Mouse (Mus musculus) hindbrain, embryonic 14.5 days (tissue): Measurements from ENCODE around the gene Scap. TPM values are rescaled to one million over a fixed set of nuclear protein-coding genes. Genes with fewer than 3 reads are reported as not detected.

ENCODE experiments used
- ATAC-seq: fragments of 200-750 bp; cut with Nextera tagmentation; 2 replicates; pipeline ENCODE4 v1.8.0; 2017; ENCODE audit warnings: moderate number of reproducible peaks, mild to moderate bottlenecking, moderate TSS enrichment, moderate library complexity; ENCODE audit not compliant: low FRiP score
- DNase-seq: peaks from one replicate; pipeline ENCODE4 v3.0.0-alpha.2; 2015; ENCODE audit warnings: low spot score
- H3K27ac ChIP-seq: fragments of 300-500 bp; sonication (generic); 2 replicates; pipeline ENCODE4 v1.5.1; 2014; ENCODE audit warnings: mild to moderate bottlenecking, moderate library complexity
- H3K27me3 ChIP-seq: fragments of 300-500 bp; sonication (generic); 2 replicates; pipeline ENCODE4 v1.6.1; 2014; ENCODE audit warnings: mild to moderate bottlenecking, low read length, mixed read lengths; ENCODE audit not compliant: control insufficient read depth, insufficient read depth
- H3K36me3 ChIP-seq: fragments of 300-500 bp; sonication (generic); replicated peaks from 2 replicates; pipeline ENCODE4 v1.6.1; 2014; ENCODE audit not compliant: control insufficient read depth, insufficient read depth
- H3K4me1 ChIP-seq: fragments of 300-500 bp; sonication (generic); replicated peaks from 2 replicates; pipeline ENCODE4 v1.6.1; 2014; ENCODE audit warnings: antibody characterized with exemption, low read length, mixed read lengths; ENCODE audit not compliant: control insufficient read depth, insufficient read depth
- H3K4me2 ChIP-seq: fragments of 300-500 bp; sonication (generic); replicated peaks from 2 replicates; pipeline ENCODE4 v1.6.1; 2014; ENCODE audit warnings: mild to moderate bottlenecking, moderate library complexity
- H3K4me3 ChIP-seq: fragments of 300-500 bp; sonication (generic); replicated peaks from 2 replicates; pipeline ENCODE4 v1.5.1; 2014; ENCODE audit warnings: mild to moderate bottlenecking, low read length
- H3K9ac ChIP-seq: fragments of 300-500 bp; sonication (generic); 2 replicates; pipeline ENCODE4 v1.6.1; 2014
- H3K9me3 ChIP-seq: fragments of 300-500 bp; sonication (generic); 2 replicates; pipeline ENCODE4 v1.6.1; 2016; ENCODE audit warnings: low read length; ENCODE audit not compliant: control insufficient read depth
- WGBS: fragments of 180-500 bp; shearing (Covaris S2); extraction: QIAGEN DNeasy Blood & Tissue Kit; methylation state at CpG from one replicate; pipeline ENCODE4 v1.1.7; 2014; 5-methylcytosine and 5-hydroxymethylcytosine counted together
- polyA plus RNA-seq: library from polyadenylated mRNA; unstranded; fragments of >200 nt; fragmentation: Nextera tagmentation; extraction: Ambion mirVana; gene quantifications from 2 replicates; pipeline ENCODE4 v1.2.1, GENCODE M21; 2014

Gene Scap
- polyA plus RNA-seq, 1 experiment from 2014 or later = 53.5 TPM

DNA sequence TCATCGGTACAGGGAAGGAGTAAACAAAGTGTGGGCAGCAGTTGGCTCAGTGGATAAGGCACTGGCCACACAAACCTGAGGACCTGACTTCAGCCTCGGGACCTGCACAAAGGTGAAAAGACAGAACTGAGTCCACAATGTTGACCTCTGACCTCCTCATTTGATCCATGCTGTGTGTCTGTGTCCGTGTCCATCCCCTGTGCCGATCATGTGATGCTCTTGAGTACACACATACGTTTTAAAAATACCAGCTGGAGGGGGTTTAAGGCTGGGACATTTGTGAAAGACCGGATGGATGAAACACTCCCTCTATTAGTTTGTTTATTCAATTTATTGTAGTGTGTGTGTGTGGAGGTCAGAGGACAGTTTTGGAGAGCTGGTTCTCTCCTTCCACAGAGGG is 10.7 kb downstream of the Scap start:
- no peak overlapping the region for H3K9ac ChIP-seq
- WGBS = 68% methylated on average over 6 of the region's 6 CpGs

DNA sequence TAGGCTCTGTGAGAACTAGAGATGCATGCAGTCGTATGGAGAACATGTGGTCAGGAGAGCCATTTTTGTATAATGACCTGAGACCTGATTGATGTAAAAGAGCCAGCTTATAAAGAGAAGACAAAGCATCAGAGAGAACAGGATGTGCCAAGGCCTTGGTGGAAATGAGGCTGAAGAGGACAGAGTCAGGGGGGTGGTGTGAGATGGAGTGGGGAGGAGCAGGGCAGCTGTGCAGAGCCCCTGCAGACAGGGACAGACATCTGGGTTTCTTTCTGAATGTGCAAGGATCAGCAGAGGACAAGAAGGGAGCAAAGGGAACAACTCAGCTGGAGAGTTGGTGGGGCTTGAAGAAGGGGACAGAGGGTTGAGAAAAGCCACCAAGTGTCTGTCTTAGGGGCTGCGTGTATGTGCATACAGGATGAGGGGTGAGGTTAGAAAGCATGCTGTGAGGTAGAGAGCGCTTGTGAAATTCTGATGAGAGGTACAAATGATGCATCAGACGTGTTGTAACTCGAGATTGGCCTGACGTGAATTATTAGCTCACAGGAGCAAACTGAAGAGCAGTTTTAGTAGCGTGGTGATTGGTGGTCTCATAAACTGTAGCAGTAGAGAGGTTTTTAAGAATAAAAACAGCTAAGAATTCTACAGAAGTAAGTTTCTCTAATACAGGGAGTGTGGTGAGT is 12.1 kb downstream of the Scap start:
- no peaks in the 10 kb centered on the region for H3K27me3 ChIP-seq
- no peaks in the 10 kb centered on the region for H3K4me1 ChIP-seq
- H3K36me3 ChIP-seq = no peaks in the 10 kb centered on the region
- no peak for DNase-seq
- H3K9me3 ChIP-seq = no peaks in the 10 kb centered on the region
- 80% methylated on average over 7 of the region's 7 CpGs for WGBS
- no peak overlapping the region for H3K4me2 ChIP-seq
- ATAC-seq = no peak
- no peak overlapping the region for H3K4me3 ChIP-seq
- H3K9ac ChIP-seq = no peak overlapping the region
- H3K27ac ChIP-seq = no peak overlapping the region

More for the DNA sequence above, 10.7 kb downstream of the Scap start:
- Histone ChIP-seq H3K4me3 (no peak overlapping the region), H3K27me3 (no peaks in the 10 kb centered on the region), H3K9me3 (no peaks in the 10 kb centered on the region), H3K4me1 (no peaks in the 10 kb centered on the region), H3K27ac (no peak overlapping the region), H3K36me3 (no peaks in the 10 kb centered on the region), H3K4me2 (no peak overlapping the region)
- DNase-seq (no peak), ATAC-seq (no peak)

- DNase-seq = no peak
- no peak overlapping the region for H3K9ac ChIP-seq
- H3K27ac ChIP-seq = no peak overlapping the region
- H3K9me3 ChIP-seq = no peaks in the 10 kb centered on the region
- 75% methylated on average over 4 of the region's 4 CpGs for whole genome bisulfite sequencing
- no peak overlapping the region for H3K4me3 ChIP-seq
- no peaks in the 10 kb centered on the region for H3K4me1 ChIP-seq
- peaks cover 11% of the 10 kb centered on the region; the same call in 1 of the 2 replicates for H3K36me3 ChIP-seq
- no peaks in the 10 kb centered on the region for H3K27me3 ChIP-seq
- no peak overlapping the region for H3K4me2 ChIP-seq
- ATAC-seq = no peak
Observed at GRCm38 (mm10) chr9:110348899-110349298, 15.8 kb downstream of the Scap start.

DNA sequence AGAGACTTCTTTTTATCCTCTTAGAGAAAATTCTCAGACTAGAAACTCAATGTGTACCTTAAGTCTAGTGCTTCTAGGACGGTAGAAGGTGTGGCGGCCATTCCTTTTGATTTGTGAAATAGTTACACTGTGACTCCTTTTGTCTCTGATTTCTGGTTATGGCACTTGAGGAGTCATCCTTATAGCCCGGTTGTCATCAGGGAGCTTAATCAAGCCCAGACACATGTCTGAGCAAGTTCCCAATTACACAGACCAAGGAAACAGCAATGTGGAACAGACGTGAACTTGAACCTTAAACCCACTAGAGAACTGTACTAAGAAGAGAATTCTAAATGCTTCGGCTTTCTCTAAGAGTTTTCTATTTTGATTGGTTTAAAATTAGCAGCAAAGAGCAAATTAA is 17.1 kb downstream of the Scap start:
- Histone ChIP-seq H3K9me3 (no peaks in the 10 kb centered on the region), H3K27me3 (no peaks in the 10 kb centered on the region), H3K27ac (no peak overlapping the region), H3K9ac (no peak overlapping the region), H3K4me3 (no peak overlapping the region), H3K36me3 (peaks cover 22% of the 10 kb centered on the region; the same call in 1 of the 2 replicates), H3K4me1 (no peaks in the 10 kb centered on the region), H3K4me2 (no peak overlapping the region)
- ATAC-seq (no peak), DNase-seq (no peak)
- WGBS = 92% methylated on average over 5 of the region's 5 CpGs

DNA sequence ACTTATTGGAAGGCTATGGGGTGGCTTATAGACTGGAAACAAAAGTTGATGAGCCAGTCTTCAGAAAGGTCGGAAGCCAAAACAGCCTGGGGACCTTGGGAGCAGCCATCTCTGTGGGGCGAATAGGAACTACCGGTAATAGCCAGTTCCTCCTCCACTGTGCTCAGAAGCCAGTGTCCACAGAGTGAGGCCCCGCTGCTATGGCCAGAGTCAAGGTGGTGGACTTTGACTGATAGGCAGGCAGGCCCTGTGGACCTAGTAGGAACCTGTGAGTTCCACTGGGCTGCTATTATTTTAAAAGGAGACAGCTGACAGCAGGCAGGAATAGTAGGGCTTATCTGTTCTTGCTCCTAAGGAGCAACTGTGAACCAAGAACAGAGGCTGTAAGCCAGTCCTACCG is 17.5 kb downstream of the Scap start:
- no peak overlapping the region for H3K4me2 ChIP-seq
- H3K4me1 ChIP-seq = no peaks in the 10 kb centered on the region
- no peak overlapping the region for H3K9ac ChIP-seq
- H3K36me3 ChIP-seq = peaks cover 26% of the 10 kb centered on the region
- DNase-seq (no peak), ATAC-seq (no peak)
- 90% methylated on average over 5 of the region's 5 CpGs for WGBS
- H3K27ac ChIP-seq = no peak overlapping the region
- no peaks in the 10 kb centered on the region for H3K9me3 ChIP-seq
- H3K4me3 ChIP-seq = no peak overlapping the region
- H3K27me3 ChIP-seq = no peaks in the 10 kb centered on the region

DNA sequence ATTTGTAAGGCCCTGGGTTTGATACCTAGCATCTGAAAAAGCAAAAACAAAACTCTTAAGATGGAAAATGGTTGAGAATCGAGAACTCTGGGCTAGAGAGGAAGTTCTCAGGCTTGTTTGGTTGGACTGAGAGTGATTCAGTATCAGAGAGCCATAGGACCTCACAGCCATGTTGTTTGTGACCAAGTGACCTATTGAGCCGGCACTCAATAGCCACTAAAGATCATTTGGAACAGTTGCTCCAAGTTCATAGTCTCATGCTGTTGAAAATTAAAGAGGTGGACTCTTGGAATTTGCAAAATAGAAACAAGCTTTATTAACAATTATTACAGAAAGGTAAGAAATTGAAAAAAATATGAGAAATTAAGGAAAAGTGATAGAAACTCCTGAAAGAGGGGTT is 18.3 kb downstream of the Scap start:
- peaks cover 32% of the 10 kb centered on the region for H3K36me3 ChIP-seq
- no peak overlapping the region for H3K4me2 ChIP-seq
- no peak overlapping the region for H3K27ac ChIP-seq
- 94% methylated on average over 2 of the region's 2 CpGs for WGBS
- H3K4me1 ChIP-seq = no peaks in the 10 kb centered on the region
- ATAC-seq = no peak
- no peak overlapping the region for H3K4me3 ChIP-seq
- H3K27me3 ChIP-seq = no peaks in the 10 kb centered on the region
- H3K9ac ChIP-seq = no peak overlapping the region
- DNase-seq = no peak
- no peaks in the 10 kb centered on the region for H3K9me3 ChIP-seq

- no peaks in the 10 kb centered on the region for H3K27me3 ChIP-seq
- no peak for ATAC-seq
- no peak overlapping the region for H3K27ac ChIP-seq
- H3K4me2 ChIP-seq = no peak overlapping the region
- peaks cover 36% of the 10 kb centered on the region for H3K36me3 ChIP-seq
- no peak overlapping the region for H3K9ac ChIP-seq
- H3K9me3 ChIP-seq = no peaks in the 10 kb centered on the region
- no peaks in the 10 kb centered on the region for H3K4me1 ChIP-seq
- no peak for DNase-seq
- WGBS = 91% methylated on average over 8 of the region's 8 CpGs
- no peak overlapping the region for H3K4me3 ChIP-seq
Observed at GRCm38 (mm10) chr9:110351932-110352632, 19.0 kb downstream of the Scap start.

- no peak overlapping the region for H3K9ac ChIP-seq
- H3K4me1 ChIP-seq = no peaks in the 10 kb centered on the region
- peaks cover 53% of the 10 kb centered on the region for H3K36me3 ChIP-seq
- H3K4me2 ChIP-seq = no peak overlapping the region
- ATAC-seq (no peak), DNase-seq (no peak)
- H3K9me3 ChIP-seq = no peaks in the 10 kb centered on the region
- H3K4me3 ChIP-seq = no peak overlapping the region
- 90% methylated on average over 2 of the region's 2 CpGs for WGBS
- H3K27me3 ChIP-seq = no peaks in the 10 kb centered on the region
- no peak overlapping the region for H3K27ac ChIP-seq
Observed at GRCm38 (mm10) chr9:110358341-110358740, 25.3 kb downstream of the Scap start.

- Histone ChIP-seq H3K9ac (no peak overlapping the region), H3K27ac (no peak overlapping the region), H3K27me3 (no peaks in the 10 kb centered on the region), H3K9me3 (no peaks in the 10 kb centered on the region), H3K4me2 (no peak overlapping the region), H3K4me3 (no peak overlapping the region), H3K4me1 (no peaks in the 10 kb centered on the region), H3K36me3 (peaks cover 48% of the 10 kb centered on the region)
- no peak for ATAC-seq
- 76% methylated on average over 12 of the region's 12 CpGs for WGBS
- no peak for DNase-seq
Observed at GRCm38 (mm10) chr9:110361299-110361698, 28.2 kb downstream of the Scap start.
